Mouse (Mus musculus) small intestine, adult 2 months (tissue): ENCODE results near the gene Dcst2.

Experiments used
- CTCF ChIP-seq: fragments of 200-500 bp; IDR thresholded peaks from 2 replicates; pipeline ENCODE4 v1.5.1; 2012; ENCODE audit warnings: low read depth, mild to moderate bottlenecking, control low read depth, inconsistent platforms, low read length, moderate library complexity, mixed read lengths; ENCODE audit not compliant: insufficient replicate concordance, insufficient read length; ENCODE audit errors: extremely low read depth
- POLR2A ChIP-seq: fragments of 200-500 bp; IDR thresholded peaks from 2 replicates; pipeline ENCODE4 v1.6.1; 2012; ENCODE audit warnings: low read depth, mild to moderate bottlenecking, control low read depth, inconsistent platforms, low read length, moderate library complexity

DNA sequence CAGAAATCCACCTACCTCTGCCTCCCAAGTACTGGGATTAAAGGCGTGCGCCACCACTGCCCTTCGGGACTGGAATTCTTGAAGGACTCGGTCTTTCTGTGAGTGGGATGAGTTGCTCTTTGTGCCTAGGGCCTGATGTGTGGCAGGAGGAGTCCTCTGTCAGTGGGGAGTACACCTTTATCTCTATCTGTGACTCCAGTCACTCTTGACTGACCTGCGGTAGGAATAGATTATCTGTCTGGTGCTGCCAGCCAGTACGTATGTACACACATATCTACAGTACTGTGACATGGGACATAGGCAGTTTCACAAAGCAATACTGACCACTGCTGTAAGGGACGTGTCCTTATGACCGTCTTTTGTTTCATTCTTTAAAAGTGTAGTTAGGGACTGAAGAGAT is 35.9 kb upstream of the Dcst2 start:
- TF ChIP-seq POLR2A (no peak), CTCF (no peak)
